Mouse (Mus musculus) forebrain, embryonic 11.5 days (tissue): ENCODE data around the gene Aff3. TPM values are rescaled to one million over a fixed set of nuclear protein-coding genes. Genes with fewer than 3 reads are reported as not detected.

Source experiments
- ATAC-seq: fragments of 200-750 bp; cut with Nextera tagmentation; replicated peaks from 2 replicates; pipeline ENCODE4 v1.8.0; 2017; ENCODE audit warnings: moderate TSS enrichment; ENCODE audit not compliant: low FRiP score
- DNase-seq: peaks from one replicate; pipeline ENCODE4 v3.0.0-alpha.2; 2017; ENCODE audit warnings: low spot score
- H3K27ac ChIP-seq: fragments of 300-500 bp; sonication (generic); 2 replicates; pipeline ENCODE4 v1.5.1; 2014; ENCODE audit warnings: low read depth, low read length
- H3K27me3 ChIP-seq: fragments of 300-500 bp; sonication (generic); 2 replicates; pipeline ENCODE4 v1.6.1; 2014; ENCODE audit warnings: mild to moderate bottlenecking, low read length, mixed read lengths; ENCODE audit not compliant: control insufficient read depth, insufficient read depth
- H3K36me3 ChIP-seq: fragments of 300-500 bp; sonication (generic); 2 replicates; pipeline ENCODE4 v1.6.1; 2014; ENCODE audit warnings: mild to moderate bottlenecking, low read length, moderate library complexity, mixed read lengths; ENCODE audit not compliant: control insufficient read depth, insufficient read depth
- H3K4me1 ChIP-seq: fragments of 300-500 bp; sonication (generic); replicated peaks from 2 replicates; pipeline ENCODE4 v1.6.1; 2014; ENCODE audit warnings: low read length, mixed read lengths; ENCODE audit not compliant: control insufficient read depth, insufficient read depth
- H3K4me2 ChIP-seq: fragments of 300-500 bp; sonication (generic); 2 replicates; pipeline ENCODE4 v1.6.1; 2014; ENCODE audit warnings: low read depth, mild to moderate bottlenecking, low read length, moderate library complexity, mixed read lengths; ENCODE audit not compliant: severe bottlenecking
- H3K4me3 ChIP-seq: fragments of 300-500 bp; sonication (generic); 2 replicates; pipeline ENCODE4 v1.5.1; 2014; ENCODE audit warnings: low read depth, low read length
- H3K9ac ChIP-seq: fragments of 300-500 bp; sonication (generic); 2 replicates; pipeline ENCODE4 v1.6.1; 2014; ENCODE audit warnings: low read length
- H3K9me3 ChIP-seq: fragments of 300-500 bp; sonication (generic); 2 replicates; pipeline ENCODE4 v1.6.1; 2016; ENCODE audit warnings: low read length, mixed read lengths; ENCODE audit not compliant: control insufficient read depth
- WGBS: fragments of 180-500 bp; shearing (Covaris S2); extraction: QIAGEN DNeasy Blood & Tissue Kit; methylation state at CpG from one replicate; pipeline ENCODE4 v1.1.7; 2014; 5-methylcytosine and 5-hydroxymethylcytosine counted together
- polyA plus RNA-seq: library from polyadenylated mRNA; unstranded; fragments of >200 nt; fragmentation: Nextera tagmentation; extraction: Ambion mirVana; gene quantifications from 2 replicates; pipeline ENCODE4 v1.2.1, GENCODE M21; 2014

Aff3 gene
- polyA plus RNA-seq, 1 experiment from 2014 or later, result 22.8 TPM

GRCm38 (mm10) chr1:38467305-38468083, 197.3 kb downstream of the Aff3 start:
- H3K27me3 ChIP-seq, result no peaks in the 10 kb centered on the region
- DNase-seq, result no peak
- no peak overlapping the region for H3K27ac ChIP-seq
- no peaks in the 10 kb centered on the region for H3K9me3 ChIP-seq
- no peaks in the 10 kb centered on the region for H3K36me3 ChIP-seq
- WGBS, result 65% methylated on average over 7 of the region's 7 CpGs
- no peak for ATAC-seq
- no peak overlapping the region for H3K4me3 ChIP-seq
- H3K4me1 ChIP-seq, result no peaks in the 10 kb centered on the region; the same call in 1 of the 2 replicates
- H3K9ac ChIP-seq, result no peak overlapping the region
- no peak overlapping the region for H3K4me2 ChIP-seq

GRCm38 (mm10) chr1:38456719-38457269, 208.0 kb downstream of the Aff3 start:
- ATAC-seq, result no peak
- no peaks in the 10 kb centered on the region for H3K36me3 ChIP-seq
- H3K4me2 ChIP-seq, result no peak overlapping the region
- H3K4me3 ChIP-seq, result no peak overlapping the region
- no peak overlapping the region for H3K9ac ChIP-seq
- H3K27me3 ChIP-seq, result no peaks in the 10 kb centered on the region
- DNase-seq, result no peak
- H3K4me1 ChIP-seq, result no peaks in the 10 kb centered on the region; the same call in 1 of the 2 replicates
- no peaks in the 10 kb centered on the region for H3K9me3 ChIP-seq
- WGBS, result 66% methylated on average over 7 of the region's 7 CpGs
- H3K27ac ChIP-seq, result no peak overlapping the region

- DNase-seq, result no peak
- no peak for ATAC-seq
- H3K36me3 ChIP-seq, result no peaks in the 10 kb centered on the region
- H3K27ac ChIP-seq, result no peak overlapping the region
- no peak overlapping the region for H3K4me3 ChIP-seq
- no peak overlapping the region for H3K9ac ChIP-seq
- H3K9me3 ChIP-seq, result no peaks in the 10 kb centered on the region
- H3K27me3 ChIP-seq, result no peaks in the 10 kb centered on the region
- H3K4me1 ChIP-seq, result no peaks in the 10 kb centered on the region
- 94% methylated on average over 8 of the region's 8 CpGs for WGBS
- H3K4me2 ChIP-seq, result no peak overlapping the region
Observed at GRCm38 (mm10) chr1:38454921-38455320, 209.8 kb downstream of the Aff3 start.

GRCm38 (mm10) chr1:38451367-38451766, 213.4 kb downstream of the Aff3 start:
- DNase-seq (no peak), ATAC-seq (no peak)
- Histone ChIP-seq H3K4me2 (no peak overlapping the region), H3K36me3 (no peaks in the 10 kb centered on the region), H3K4me1 (no peaks in the 10 kb centered on the region), H3K9me3 (no peaks in the 10 kb centered on the region), H3K27ac (no peak overlapping the region), H3K9ac (no peak overlapping the region), H3K4me3 (no peak overlapping the region), H3K27me3 (no peaks in the 10 kb centered on the region)
- 91% methylated on average over 6 of the region's 6 CpGs for WGBS

- no peak overlapping the region for H3K4me3 ChIP-seq
- H3K27ac ChIP-seq, result no peak overlapping the region
- no peaks in the 10 kb centered on the region for H3K36me3 ChIP-seq
- H3K27me3 ChIP-seq, result no peaks in the 10 kb centered on the region
- 89% methylated on average over 12 of the region's 12 CpGs for WGBS
- DNase-seq, result no peak
- H3K9ac ChIP-seq, result no peak overlapping the region
- H3K4me1 ChIP-seq, result no peaks in the 10 kb centered on the region; the same call in 1 of the 2 replicates
- H3K9me3 ChIP-seq, result no peaks in the 10 kb centered on the region
- ATAC-seq, result no peak
- H3K4me2 ChIP-seq, result no peak overlapping the region
Observed at GRCm38 (mm10) chr1:38450677-38451076, 214.1 kb downstream of the Aff3 start.

GRCm38 (mm10) chr1:38449816-38450478, 214.8 kb downstream of the Aff3 start:
- Histone ChIP-seq H3K36me3 (no peaks in the 10 kb centered on the region), H3K27me3 (no peaks in the 10 kb centered on the region), H3K4me1 (no peaks in the 10 kb centered on the region; the same call in 1 of the 2 replicates), H3K4me2 (no peak overlapping the region), H3K9me3 (no peaks in the 10 kb centered on the region), H3K4me3 (no peak overlapping the region), H3K9ac (no peak overlapping the region), H3K27ac (no peak overlapping the region)
- WGBS, result 75% methylated on average over 7 of the region's 7 CpGs
- ATAC-seq (no peak), DNase-seq (no peak)

GRCm38 (mm10) chr1:38448854-38449253, 215.9 kb downstream of the Aff3 start:
- WGBS, result 68% methylated on average over 3 of the region's 3 CpGs
- no peaks in the 10 kb centered on the region; the same call in 1 of the 2 replicates for H3K4me1 ChIP-seq
- no peak for ATAC-seq

GRCm38 (mm10) chr1:38447581-38447980, 217.2 kb downstream of the Aff3 start:
- no peak for DNase-seq
- H3K27ac ChIP-seq, result no peak overlapping the region
- no peak for ATAC-seq
- no peaks in the 10 kb centered on the region for H3K36me3 ChIP-seq
- no peaks in the 10 kb centered on the region for H3K9me3 ChIP-seq
- no peak overlapping the region for H3K9ac ChIP-seq
- H3K27me3 ChIP-seq, result no peaks in the 10 kb centered on the region
- H3K4me2 ChIP-seq, result no peak overlapping the region
- WGBS, result 97% methylated on average over 2 of the region's 2 CpGs
- H3K4me3 ChIP-seq, result no peak overlapping the region
- H3K4me1 ChIP-seq, result peaks cover 2% of the 10 kb centered on the region; the same call in 1 of the 2 replicates

More at GRCm38 (mm10) chr1:38448854-38449253, 215.9 kb downstream of the Aff3 start:
- Histone ChIP-seq H3K27ac (no peak overlapping the region), H3K36me3 (no peaks in the 10 kb centered on the region), H3K27me3 (no peaks in the 10 kb centered on the region), H3K4me3 (no peak overlapping the region), H3K4me2 (no peak overlapping the region), H3K9me3 (no peaks in the 10 kb centered on the region), H3K9ac (no peak overlapping the region)
- DNase-seq, result no peak
